Mouse (Mus musculus): ENCODE measurements around the gene Eps15l1. TPM values are rescaled to one million over a fixed set of nuclear protein-coding genes. Genes with fewer than 3 reads are reported as not detected.

The Eps15l1 gene
- total RNA-seq (2017) = 36.2 and 39.1 TPM in 2 replicates

- ATAC-seq (replicated peaks; ENCODE audit: low read depth, poor library complexity, severe bottlenecking) = peak; percentile 95
Measured at GRCm38 (mm10) chr8:72421362-72422335, at the start of gene Eps15l1. Gene Eps15l1, minus strand, starts transcription at chr8:72421460.

DNA sequence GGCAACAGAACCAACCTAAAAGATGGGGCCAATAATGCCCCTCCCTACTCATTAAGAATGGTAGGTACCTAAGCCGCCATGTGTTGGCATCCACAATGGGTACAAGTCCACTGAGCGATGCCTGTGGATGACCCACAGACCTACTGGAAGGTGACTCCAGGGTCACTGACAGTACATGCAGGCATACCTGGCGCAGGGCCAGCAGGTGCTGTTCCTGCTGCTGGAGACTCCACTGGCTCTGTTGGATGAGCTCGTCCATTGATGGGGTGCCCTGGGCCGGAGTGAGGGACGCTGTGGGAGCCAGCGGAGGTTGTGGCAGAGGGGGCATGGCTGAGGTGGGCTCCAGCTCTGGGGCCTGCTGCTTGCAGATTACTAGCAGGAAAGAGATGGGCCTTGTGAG, 49.4 kb upstream of the Eps15l1 start:
- no peak for ATAC-seq (replicated peaks; ENCODE audit: low read depth, poor library complexity, severe bottlenecking)

GRCm38 (mm10) chr8:72469984-72470383, 48.7 kb upstream of the Eps15l1 start:
- no peak for ATAC-seq (replicated peaks; ENCODE audit: low read depth, poor library complexity, severe bottlenecking)

DNA sequence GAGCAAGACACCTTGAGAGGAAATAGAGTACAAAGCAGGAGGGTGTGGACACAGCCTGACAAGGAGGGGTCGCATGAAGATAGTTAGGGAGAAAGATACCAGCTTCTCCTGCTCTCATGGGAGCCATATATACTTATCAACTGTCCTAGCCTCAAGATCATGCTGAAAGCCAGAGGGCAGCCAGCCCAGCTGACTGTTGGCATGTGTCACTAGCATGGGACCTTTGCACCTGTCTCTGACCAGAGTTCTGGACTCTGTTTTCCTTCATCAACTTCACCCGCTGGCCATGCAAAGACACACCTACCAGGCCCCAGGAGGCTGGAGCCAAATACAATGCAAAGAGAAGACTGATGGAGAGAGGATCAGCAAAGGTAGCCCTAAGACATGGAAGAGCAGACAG, 48.0 kb upstream of the Eps15l1 start:
- no peak for ATAC-seq (replicated peaks; ENCODE audit: low read depth, poor library complexity, severe bottlenecking)

- ATAC-seq (replicated peaks; ENCODE audit: low read depth, poor library complexity, severe bottlenecking) = no peak
Measured at GRCm38 (mm10) chr8:72464211-72464610, 43.0 kb upstream of the Eps15l1 start.

GRCm38 (mm10) chr8:72459881-72460533, 38.7 kb upstream of the Eps15l1 start:
- ATAC-seq (replicated peaks; ENCODE audit: low read depth, poor library complexity, severe bottlenecking) = no peak

- no peak for ATAC-seq (replicated peaks; ENCODE audit: low read depth, poor library complexity, severe bottlenecking)
Measured at GRCm38 (mm10) chr8:72458457-72458856, 37.2 kb upstream of the Eps15l1 start.

- ATAC-seq (replicated peaks; ENCODE audit: low read depth, poor library complexity, severe bottlenecking) = no peak
Measured at GRCm38 (mm10) chr8:72457806-72458205, 36.5 kb upstream of the Eps15l1 start.

DNA sequence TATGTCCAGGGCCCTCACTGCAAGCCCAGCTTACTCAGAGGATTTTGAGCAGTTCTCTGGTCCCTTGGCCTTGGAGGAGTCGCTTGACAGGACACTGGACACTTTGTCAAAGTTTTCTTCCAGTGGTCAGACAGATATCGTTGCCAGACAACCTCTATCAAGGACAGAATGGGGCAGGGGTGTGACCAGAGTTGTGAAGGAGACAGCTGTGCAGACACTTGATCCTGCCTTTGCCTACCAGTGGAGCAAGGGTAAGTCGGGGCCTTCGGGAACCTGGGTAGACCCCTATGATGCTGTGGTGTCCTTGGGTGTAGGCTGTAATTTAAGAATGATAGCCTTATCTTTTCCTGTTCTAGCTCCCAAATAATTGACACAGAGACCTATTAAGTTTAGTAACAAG, 34.1 kb upstream of the Eps15l1 start:
- no peak for ATAC-seq (replicated peaks; ENCODE audit: low read depth, poor library complexity, severe bottlenecking)

DNA sequence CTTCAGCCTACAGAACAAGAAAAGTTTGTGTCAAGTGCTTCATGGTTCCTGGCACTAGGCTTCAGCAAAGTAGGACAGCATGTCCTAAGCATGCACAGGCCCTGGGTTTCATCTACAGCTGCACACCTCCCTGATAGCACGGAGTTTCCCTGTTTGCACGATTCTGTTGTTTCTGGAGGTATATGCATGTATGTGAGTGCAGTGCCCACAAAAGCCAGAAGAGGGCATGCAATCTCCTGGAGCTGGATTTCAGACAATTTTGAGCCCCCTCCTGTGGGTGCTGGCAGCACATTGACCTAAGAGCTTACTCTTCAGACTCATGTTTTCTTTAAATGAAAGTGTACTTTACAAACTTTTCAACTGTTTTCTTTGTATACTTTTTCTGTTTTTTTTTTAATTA, 32.6 kb upstream of the Eps15l1 start:
- ATAC-seq (replicated peaks; ENCODE audit: low read depth, poor library complexity, severe bottlenecking) = no peak

GRCm38 (mm10) chr8:72451516-72451915, 30.3 kb upstream of the Eps15l1 start:
- ATAC-seq (replicated peaks; ENCODE audit: low read depth, poor library complexity, severe bottlenecking) = no peak

GRCm38 (mm10) chr8:72445071-72445470, 23.8 kb upstream of the Eps15l1 start:
- ATAC-seq (replicated peaks; ENCODE audit: low read depth, poor library complexity, severe bottlenecking) = no peak

GRCm38 (mm10) chr8:72443994-72444350, 22.7 kb upstream of the Eps15l1 start:
- ATAC-seq (replicated peaks; ENCODE audit: low read depth, poor library complexity, severe bottlenecking) = no peak

GRCm38 (mm10) chr8:72443338-72443993, 22.2 kb upstream of the Eps15l1 start, which contains the start of the genes Calr3 and 1700030K09Rik:
Gene Calr3, minus strand, starts transcription at chr8:72443870.
Gene 1700030K09Rik, plus strand, starts transcription at chr8:72443880.
- ATAC-seq (replicated peaks; ENCODE audit: low read depth, poor library complexity, severe bottlenecking) = peak; percentile 100

DNA sequence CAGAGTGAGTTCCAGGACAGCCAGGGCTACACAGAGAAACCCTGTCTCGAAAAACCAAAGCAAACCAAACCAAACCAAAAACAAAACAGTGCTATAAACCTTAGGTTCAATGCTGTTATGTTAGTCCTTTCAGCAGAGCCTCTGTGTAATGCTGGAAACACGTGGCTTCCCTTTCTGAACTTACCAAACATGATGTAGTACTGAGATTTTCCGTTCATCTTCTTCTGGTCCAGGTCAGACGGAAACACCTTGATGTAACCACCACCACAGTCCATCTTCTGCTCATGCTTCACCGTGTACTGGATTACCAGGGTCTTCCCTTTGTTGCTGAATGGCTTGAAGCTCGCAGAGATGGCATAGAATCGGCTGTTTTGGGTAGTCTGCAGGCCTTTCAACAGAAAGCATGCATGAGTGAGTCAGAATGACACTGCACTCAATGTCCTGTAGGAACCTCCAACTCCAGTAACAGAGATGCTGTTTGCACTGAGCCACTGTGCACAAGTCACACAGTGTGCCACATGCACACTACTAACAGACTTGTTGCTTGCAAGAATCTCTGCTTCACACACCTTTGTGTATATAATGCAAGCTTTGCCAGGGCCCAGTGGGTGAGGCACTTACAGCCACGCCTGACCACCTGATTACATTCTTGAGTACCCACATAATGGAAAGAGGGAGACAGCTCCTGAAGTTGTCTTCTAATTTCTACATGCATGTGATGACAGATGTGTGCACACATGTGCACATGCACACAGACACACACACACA, 17.2 kb upstream of the Eps15l1 start:
- ATAC-seq (replicated peaks; ENCODE audit: low read depth, poor library complexity, severe bottlenecking) = no peak

GRCm38 (mm10) chr8:72434952-72435351, 13.7 kb upstream of the Eps15l1 start:
- peak; percentile 58 for ATAC-seq (replicated peaks; ENCODE audit: low read depth, poor library complexity, severe bottlenecking)

DNA sequence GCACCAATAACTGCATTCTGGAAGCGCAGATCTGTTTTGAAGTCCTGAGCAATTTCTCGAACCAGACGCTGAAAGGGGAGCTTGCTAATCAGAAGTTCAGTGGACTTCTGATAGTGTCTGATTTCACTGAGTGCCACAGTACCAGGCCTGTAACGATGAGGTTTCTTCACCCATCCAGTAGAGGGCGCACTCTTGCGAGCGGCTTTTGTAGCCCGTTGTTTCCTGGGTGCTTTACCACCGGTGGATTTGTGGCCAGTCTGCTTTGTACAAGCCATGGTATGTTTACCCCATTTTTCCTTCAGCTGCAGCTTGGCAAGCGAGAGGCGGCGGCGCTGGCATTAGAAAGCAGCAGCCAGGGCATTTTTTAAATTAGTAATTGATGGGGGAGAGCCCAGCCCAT, 8.4 kb upstream of the Eps15l1 start:
- ATAC-seq (replicated peaks; ENCODE audit: low read depth, poor library complexity, severe bottlenecking) = no peak

- no peak for ATAC-seq (replicated peaks; ENCODE audit: low read depth, poor library complexity, severe bottlenecking)
Measured at GRCm38 (mm10) chr8:72422926-72423325, 1.7 kb upstream of the Eps15l1 start.

DNA sequence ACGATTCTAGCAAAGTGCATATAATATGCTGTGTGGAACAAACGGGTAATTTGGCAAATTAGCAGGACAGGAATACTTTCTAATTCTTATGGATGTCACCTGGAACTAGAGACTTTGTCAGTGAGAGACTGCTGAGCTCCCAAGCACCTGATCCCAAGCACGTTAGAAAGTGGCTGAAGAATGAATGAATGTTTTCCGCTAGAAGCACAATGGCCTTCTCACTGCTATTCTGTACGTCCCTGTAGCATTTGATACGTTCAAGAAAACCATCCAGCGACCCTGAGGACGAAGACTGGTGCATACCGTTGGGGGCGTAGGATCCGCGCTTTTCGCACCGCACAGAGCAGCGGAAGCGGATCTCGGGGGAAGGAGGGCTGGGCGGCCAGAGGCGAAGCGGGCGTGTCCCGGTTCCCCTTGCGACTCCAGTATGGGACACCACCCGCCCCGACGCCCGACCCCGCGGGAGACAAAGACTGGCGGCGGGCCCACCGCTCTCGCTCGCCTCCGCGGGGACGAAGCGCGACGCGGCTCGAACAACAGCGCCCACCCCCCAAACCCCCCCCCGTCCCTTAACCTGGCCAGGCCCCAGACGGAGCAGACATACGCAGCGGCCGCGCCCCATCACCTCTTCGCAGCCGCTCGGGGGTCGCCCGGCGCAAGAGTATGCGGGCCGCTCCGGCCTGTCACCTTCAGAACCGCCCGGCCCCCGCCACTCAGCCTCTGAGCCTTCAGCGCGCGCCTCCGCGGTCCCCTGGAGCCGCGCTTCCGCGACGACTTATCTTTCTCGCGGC, 494 bp downstream of the Eps15l1 start:
- peak; percentile 33 for ATAC-seq (replicated peaks; ENCODE audit: low read depth, poor library complexity, severe bottlenecking)
